Mouse (Mus musculus) hindbrain, embryonic 15.5 days (tissue): ENCODE measurements around the gene Apoa4. TPM values are rescaled to one million over a fixed set of nuclear protein-coding genes. Genes with fewer than 3 reads are reported as not detected.

Experiments used
- ATAC-seq: fragments of 200-750 bp; cut with Nextera tagmentation; 2 replicates; pipeline ENCODE4 v1.8.0; 2017; ENCODE audit warnings: low read depth, moderate number of reproducible peaks, moderate TSS enrichment; ENCODE audit not compliant: low FRiP score
- H3K27ac ChIP-seq: fragments of 300-500 bp; sonication (generic); replicated peaks from 2 replicates; pipeline ENCODE4 v1.5.1; 2015; ENCODE audit warnings: mild to moderate bottlenecking, inconsistent platforms
- H3K27me3 ChIP-seq: fragments of 300-500 bp; sonication (generic); 2 replicates; pipeline ENCODE4 v1.6.1; 2015; ENCODE audit warnings: control low read depth, inconsistent platforms
- H3K36me3 ChIP-seq: fragments of 300-500 bp; sonication (generic); 2 replicates; pipeline ENCODE4 v1.6.1; 2015; ENCODE audit warnings: control low read depth, inconsistent platforms
- H3K4me1 ChIP-seq: fragments of 300-500 bp; sonication (generic); replicated peaks from 2 replicates; pipeline ENCODE4 v1.6.1; 2015; ENCODE audit warnings: control low read depth, inconsistent platforms
- H3K4me2 ChIP-seq: fragments of 300-500 bp; sonication (generic); 2 replicates; pipeline ENCODE4 v1.6.1; 2015; ENCODE audit warnings: moderate library complexity, mild to moderate bottlenecking, inconsistent platforms
- H3K4me3 ChIP-seq: fragments of 300-500 bp; sonication (generic); 2 replicates; pipeline ENCODE4 v1.5.1; 2015; ENCODE audit warnings: mild to moderate bottlenecking, inconsistent platforms
- H3K9ac ChIP-seq: fragments of 300-500 bp; sonication (generic); 2 replicates; pipeline ENCODE4 v1.6.1; 2015; ENCODE audit warnings: inconsistent platforms
- H3K9me3 ChIP-seq: fragments of 300-500 bp; sonication (generic); 2 replicates; pipeline ENCODE4 v1.6.1; 2016; ENCODE audit warnings: control low read depth, inconsistent platforms
- WGBS: fragments of 180-500 bp; shearing (Covaris S2); methylation state at CpG from one replicate; pipeline ENCODE4 v1.1.7; 2015; 5-methylcytosine and 5-hydroxymethylcytosine counted together
- polyA plus RNA-seq: library from polyadenylated mRNA; unstranded; fragments of >200 nt; fragmentation: Nextera tagmentation; extraction: Ambion mirVana; gene quantifications from 2 replicates; pipeline ENCODE4 v1.2.1, GENCODE M21; 2015

Gene Apoa4
- polyA plus RNA-seq, 1 experiment from 2014 or later: not detected

- H3K4me1 ChIP-seq: no peaks in the 10 kb centered on the region
- WGBS: 80% methylated on average over 3 of the region's 3 CpGs
- H3K27ac ChIP-seq: no peak overlapping the region
- no peak overlapping the region for H3K9ac ChIP-seq
- H3K4me3 ChIP-seq: no peak overlapping the region
- no peak overlapping the region for H3K4me2 ChIP-seq
- no peak for ATAC-seq
- H3K27me3 ChIP-seq: no peaks in the 10 kb centered on the region
- no peaks in the 10 kb centered on the region for H3K36me3 ChIP-seq
- H3K9me3 ChIP-seq: no peaks in the 10 kb centered on the region
Measured at GRCm38 (mm10) chr9:46257546-46257945, 17.1 kb downstream of the Apoa4 start.

- WGBS: 93% methylated on average over 6 of the region's 6 CpGs
- ATAC-seq: no peak
- no peaks in the 10 kb centered on the region for H3K27me3 ChIP-seq
Measured at GRCm38 (mm10) chr9:46259111-46259510, 18.6 kb downstream of the Apoa4 start.

GRCm38 (mm10) chr9:46261131-46261530 lies 20.6 kb downstream of the Apoa4 start:
- H3K9me3 ChIP-seq: no peaks in the 10 kb centered on the region
- H3K27me3 ChIP-seq: no peaks in the 10 kb centered on the region
- no peaks in the 10 kb centered on the region for H3K4me1 ChIP-seq
- no peak overlapping the region for H3K9ac ChIP-seq
- 89% methylated on average over 7 of the region's 7 CpGs for WGBS
- H3K36me3 ChIP-seq: no peaks in the 10 kb centered on the region
- H3K4me2 ChIP-seq: no peak overlapping the region
- no peak overlapping the region for H3K27ac ChIP-seq
- H3K4me3 ChIP-seq: no peak overlapping the region
- no peak for ATAC-seq

More at GRCm38 (mm10) chr9:46259111-46259510, 18.6 kb downstream of the Apoa4 start:
- Histone ChIP-seq H3K9ac (no peak overlapping the region), H3K4me2 (no peak overlapping the region), H3K4me1 (no peaks in the 10 kb centered on the region), H3K4me3 (no peak overlapping the region), H3K27ac (no peak overlapping the region), H3K9me3 (no peaks in the 10 kb centered on the region), H3K36me3 (no peaks in the 10 kb centered on the region)

GRCm38 (mm10) chr9:46268343-46268873 lies 27.9 kb downstream of the Apoa4 start, which contains the start of gene Apoa5:
TSS of gene Apoa5 (plus strand) at chr9:46268633.
- Histone ChIP-seq H3K9ac (no peak within 1 kb of the TSS), H3K4me1 (peaks cover under 1% of the 10 kb centered on the region; the same call in 1 of the 2 replicates), H3K4me3 (no peak within 1 kb of the TSS), H3K4me2 (no peak within 1 kb of the TSS), H3K27me3 (peaks cover 13% of the 10 kb centered on the region; the same call in 1 of the 2 replicates), H3K36me3 (no peaks in the 10 kb centered on the region), H3K9me3 (no peaks in the 10 kb centered on the region), H3K27ac (no peak within 1 kb of the TSS)
- no peak for ATAC-seq
- 66% methylated on average over 7 of the region's 7 CpGs for WGBS

GRCm38 (mm10) chr9:46269125-46269524 lies 28.6 kb downstream of the Apoa4 start:
- no peak overlapping the region for H3K27ac ChIP-seq
- H3K4me2 ChIP-seq: no peak overlapping the region
- H3K27me3 ChIP-seq: peaks cover 13% of the 10 kb centered on the region; the same call in 1 of the 2 replicates
- H3K9me3 ChIP-seq: no peaks in the 10 kb centered on the region
- 83% methylated on average over 5 of the region's 5 CpGs for WGBS
- no peak overlapping the region for H3K4me3 ChIP-seq
- no peaks in the 10 kb centered on the region for H3K36me3 ChIP-seq
- peaks cover 7% of the 10 kb centered on the region for H3K4me1 ChIP-seq
- no peak for ATAC-seq
- no peak overlapping the region for H3K9ac ChIP-seq

- H3K36me3 ChIP-seq: peaks cover 6% of the 10 kb centered on the region
- H3K9ac ChIP-seq: no peak overlapping the region
- H3K27me3 ChIP-seq: peaks cover 13% of the 10 kb centered on the region; the same call in 1 of the 2 replicates
- H3K9me3 ChIP-seq: no peaks in the 10 kb centered on the region
- H3K4me1 ChIP-seq: peaks cover 13% of the 10 kb centered on the region
- WGBS: 94% methylated on average over 4 of the region's 4 CpGs
- ATAC-seq: no peak
- no peak overlapping the region for H3K4me3 ChIP-seq
- no peak overlapping the region for H3K27ac ChIP-seq
- no peak overlapping the region for H3K4me2 ChIP-seq
Measured at GRCm38 (mm10) chr9:46270782-46271181, 30.3 kb downstream of the Apoa4 start.

GRCm38 (mm10) chr9:46272070-46272469 lies 31.6 kb downstream of the Apoa4 start:
- Histone ChIP-seq H3K4me3 (no peak overlapping the region), H3K9me3 (no peaks in the 10 kb centered on the region), H3K27ac (no peak overlapping the region), H3K4me1 (peaks cover 13% of the 10 kb centered on the region), H3K36me3 (peaks cover 19% of the 10 kb centered on the region), H3K9ac (no peak overlapping the region), H3K27me3 (peaks cover 13% of the 10 kb centered on the region; the same call in 1 of the 2 replicates), H3K4me2 (peak overlapping the region; percentile 94; the same call in 1 of the 2 replicates)
- 90% methylated on average over 9 of the region's 9 CpGs for WGBS
- no peak for ATAC-seq

- peak within 1 kb of the TSS; percentile 68 for H3K27ac ChIP-seq
- peak within 1 kb of the TSS; percentile 86 for H3K4me3 ChIP-seq
- peak within 1 kb of the TSS; percentile 94 for H3K4me2 ChIP-seq
- H3K36me3 ChIP-seq: peaks cover 27% of the 10 kb centered on the region
- no peaks in the 10 kb centered on the region for H3K9me3 ChIP-seq
- peaks cover 13% of the 10 kb centered on the region for H3K4me1 ChIP-seq
- ATAC-seq: peak; percentile 95
- 5% methylated on average over 44 of the region's 45 CpGs for WGBS
- peak within 1 kb of the TSS; percentile 71 for H3K9ac ChIP-seq
- peaks cover 13% of the 10 kb centered on the region; the same call in 1 of the 2 replicates for H3K27me3 ChIP-seq
Measured at GRCm38 (mm10) chr9:46272677-46273454, 32.4 kb downstream of the Apoa4 start, which contains the start of gene Zpr1. TSS of gene Zpr1 (plus strand) at chr9:46273064.

- WGBS: 95% methylated on average over 9 of the region's 9 CpGs
- Histone ChIP-seq H3K9ac (no peak overlapping the region), H3K27me3 (peaks cover 8% of the 10 kb centered on the region; the same call in 1 of the 2 replicates), H3K4me2 (no peak overlapping the region), H3K4me3 (no peak overlapping the region), H3K36me3 (peaks cover 38% of the 10 kb centered on the region), H3K9me3 (no peaks in the 10 kb centered on the region), H3K4me1 (peaks cover 13% of the 10 kb centered on the region), H3K27ac (no peak overlapping the region)
- ATAC-seq: no peak
Measured at GRCm38 (mm10) chr9:46274494-46274893, 34.0 kb downstream of the Apoa4 start.

GRCm38 (mm10) chr9:46282631-46283436 lies 42.3 kb downstream of the Apoa4 start, which contains the start of gene Bud13:
TSS of gene Bud13 (plus strand) at chr9:46283008.
- Histone ChIP-seq H3K27me3 (no peaks in the 10 kb centered on the region), H3K4me1 (peaks cover 18% of the 10 kb centered on the region), H3K9me3 (no peaks in the 10 kb centered on the region), H3K36me3 (peaks cover 56% of the 10 kb centered on the region), H3K4me3 (peak within 1 kb of the TSS; percentile 94), H3K4me2 (peak within 1 kb of the TSS; percentile 79), H3K27ac (peak within 1 kb of the TSS; percentile 77), H3K9ac (peak within 1 kb of the TSS; percentile 81)
- under 1% methylated on average over 55 of the region's 55 CpGs for WGBS
- peak; percentile 93 for ATAC-seq
